Mouse (Mus musculus): ENCODE measurements around the gene Cib2.
"Not testable (repeated sequence)": the region's sequence is repeated elsewhere in the genome, so short reads cannot be mapped to it uniquely, and the experiment has no call there.

Gene Cib2

GRCm38 (mm10) chr9:54559771-54560471 is at the start of gene Cib2:
TSS of gene Cib2 (minus strand) at chr9:54560218.
- in situ Hi-C loops (cut with MboI, MseI) = no loop called here

DNA sequence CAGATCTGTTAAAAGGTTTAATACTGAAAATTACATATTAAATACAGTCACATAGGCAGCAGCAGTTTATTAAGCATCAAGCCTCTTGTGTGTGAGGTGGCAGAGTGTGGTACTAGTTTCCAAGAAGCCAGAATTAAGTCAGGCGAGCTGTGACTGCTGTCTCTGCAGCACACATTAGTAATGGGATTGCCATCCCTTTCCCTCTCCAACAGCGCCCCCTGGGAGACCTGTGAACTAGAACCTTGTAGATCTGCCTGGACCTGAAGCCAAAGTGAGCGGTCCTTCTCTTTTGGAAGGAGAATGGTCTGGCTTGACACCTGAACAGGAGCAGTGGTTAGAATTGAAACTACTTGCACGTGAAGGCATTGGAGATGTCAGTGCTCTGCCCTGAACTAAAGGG is 44.9 kb upstream of the Cib2 start:
- in situ Hi-C loops (cut with MboI, MseI) = no loop called here

DNA sequence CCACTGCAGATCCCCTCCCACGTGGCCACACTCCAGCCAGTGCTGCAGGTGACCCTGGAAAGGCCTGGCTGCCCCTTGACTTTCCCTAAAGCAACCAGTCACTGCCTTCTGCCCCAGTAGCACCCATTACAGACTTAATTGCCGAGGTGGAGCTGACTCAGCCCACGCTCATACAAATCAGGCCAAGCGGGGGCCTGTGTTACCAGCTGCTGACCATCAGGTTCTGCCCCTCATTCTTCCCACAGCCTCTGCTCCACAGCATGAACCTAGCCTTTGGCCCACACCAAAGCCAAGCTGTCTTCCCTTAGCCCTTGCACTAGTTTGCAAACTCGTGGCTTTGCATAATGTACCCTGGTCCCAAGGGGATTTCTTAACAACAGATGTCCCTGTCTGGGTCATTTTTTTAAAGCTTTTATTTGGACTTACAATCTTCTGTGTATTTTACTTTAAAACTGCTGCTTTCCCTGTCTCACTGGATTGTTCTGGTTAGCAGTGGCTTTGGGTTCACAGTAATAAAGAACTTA is 44.2 kb upstream of the Cib2 start:
- in situ Hi-C loops (cut with MboI, MseI) = no loop called here

GRCm38 (mm10) chr9:54602916-54603315 is 42.9 kb upstream of the Cib2 start:
- in situ Hi-C loops (cut with MboI, MseI) = no loop called here

GRCm38 (mm10) chr9:54602386-54602785 is 42.4 kb upstream of the Cib2 start:
- in situ Hi-C loops (cut with MboI, MseI) = no loop called here

DNA sequence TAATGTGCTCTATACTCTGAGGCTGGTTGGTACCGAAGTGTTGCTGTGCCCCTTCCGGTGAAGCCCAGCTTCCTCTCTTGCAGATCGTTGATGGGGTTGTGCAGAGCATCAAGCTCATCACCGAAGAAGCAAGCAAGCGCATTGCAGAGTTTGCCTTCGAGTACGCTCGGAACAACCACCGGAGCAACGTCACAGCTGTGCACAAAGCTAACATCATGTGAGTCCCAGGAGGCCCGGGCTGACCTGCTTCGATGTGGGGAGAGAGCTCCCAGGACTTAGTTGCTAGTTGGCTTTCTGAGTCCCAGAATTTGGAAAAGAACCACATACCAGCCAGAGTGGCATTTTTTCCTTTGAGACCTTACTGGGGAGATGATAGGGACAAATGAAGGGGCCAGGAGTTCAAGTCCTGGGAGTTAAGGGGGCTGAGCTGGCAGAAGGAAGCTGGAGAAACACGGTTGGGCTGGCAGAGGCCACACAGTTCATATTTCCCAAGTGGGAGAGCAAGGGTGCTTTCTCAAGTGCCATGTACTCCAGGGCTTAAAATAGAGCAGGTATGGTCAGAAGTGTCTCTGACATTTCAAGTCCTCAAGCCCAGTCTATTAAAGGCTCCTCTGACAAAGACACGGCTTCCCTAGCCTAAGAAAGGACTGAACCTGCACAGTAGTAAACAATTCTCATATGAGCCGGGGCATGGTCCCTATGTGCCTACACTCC is 36.9 kb upstream of the Cib2 start:
- in situ Hi-C loops (cut with MboI, MseI) = no loop called here

GRCm38 (mm10) chr9:54593652-54594051 is 33.6 kb upstream of the Cib2 start:
- in situ Hi-C loops (cut with MboI, MseI) = not testable (repeated sequence)

DNA sequence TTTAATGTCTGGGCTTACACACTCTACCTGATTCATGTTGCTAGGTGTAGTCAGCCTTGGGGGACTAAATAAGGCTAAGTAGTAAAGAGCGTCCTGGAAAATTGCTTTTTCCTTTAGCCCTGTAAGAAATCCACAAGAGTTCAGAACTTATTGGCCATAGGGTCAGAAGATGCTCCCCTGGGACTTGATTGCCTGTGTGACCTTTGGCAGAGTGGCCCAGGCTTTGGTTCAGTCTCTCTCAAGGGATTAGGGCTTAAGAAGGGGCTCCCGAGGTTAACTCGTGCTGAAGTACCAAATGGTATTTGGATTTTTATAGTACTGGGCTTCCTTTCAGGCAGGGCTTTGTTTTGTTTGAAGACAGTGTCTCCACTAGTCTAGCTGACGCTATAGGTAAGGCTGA is 27.8 kb upstream of the Cib2 start:
- in situ Hi-C loops (cut with MboI, MseI) = no loop called here

DNA sequence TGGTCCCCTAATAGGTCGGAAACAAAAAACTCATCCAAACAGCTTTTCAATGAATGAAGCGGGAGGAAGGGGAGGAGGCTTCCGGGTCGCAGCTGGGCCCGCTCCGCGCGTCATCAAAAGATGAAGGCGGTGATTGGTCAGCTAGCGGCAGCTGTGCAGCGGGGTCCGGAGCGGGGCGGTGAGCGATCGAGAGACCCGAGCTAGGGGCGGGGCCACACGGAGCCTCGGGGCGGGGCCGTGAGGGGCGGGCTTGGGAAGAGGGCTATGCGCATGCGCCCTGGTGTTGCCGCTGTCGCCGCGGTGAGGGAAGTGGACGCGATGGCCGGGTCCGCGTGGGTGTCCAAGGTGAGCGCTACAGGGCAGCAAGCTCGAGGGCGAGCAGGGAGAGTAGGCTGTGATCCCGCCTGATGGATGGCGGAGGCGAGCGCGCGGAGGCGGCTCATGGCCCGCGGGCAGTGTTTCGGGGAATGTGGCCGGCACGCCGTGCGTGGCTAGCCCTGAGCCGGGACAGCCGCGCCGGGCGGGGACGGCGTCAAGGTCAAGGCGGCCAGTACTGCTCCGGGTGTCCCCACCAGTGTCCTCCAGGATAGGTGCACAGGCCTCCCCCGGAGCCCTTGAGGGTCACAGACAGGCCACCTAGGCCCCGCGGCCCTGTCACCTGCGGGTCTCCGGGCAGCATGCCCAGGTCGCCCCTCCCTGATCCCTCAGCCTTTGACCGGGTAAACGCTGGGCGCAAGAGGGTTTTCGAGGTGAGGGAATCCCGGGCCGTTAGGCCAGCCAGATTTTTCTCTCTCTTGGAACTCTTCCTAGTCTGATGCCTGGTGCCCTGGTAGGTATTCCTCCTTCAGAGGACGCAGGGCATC is 26.4 kb upstream of the Cib2 start, which contains the start of gene Idh3a:
Gene Idh3a (plus strand): TSS at position 136 of the 863 bp plus-strand sequence.
- in situ Hi-C loops (cut with MboI, MseI) = no loop called here

GRCm38 (mm10) chr9:54585839-54586198 is 25.8 kb upstream of the Cib2 start:
- in situ Hi-C loops (cut with MboI, MseI) = no loop called here

GRCm38 (mm10) chr9:54584127-54584526 is 24.1 kb upstream of the Cib2 start:
- in situ Hi-C loops (cut with MboI, MseI) = not testable (repeated sequence)

GRCm38 (mm10) chr9:54583712-54584111 is 23.7 kb upstream of the Cib2 start:
- in situ Hi-C loops (cut with MboI, MseI) = no loop called here

GRCm38 (mm10) chr9:54571130-54571839 is 11.3 kb upstream of the Cib2 start:
- in situ Hi-C loops (cut with MboI, MseI) = no loop called here

DNA sequence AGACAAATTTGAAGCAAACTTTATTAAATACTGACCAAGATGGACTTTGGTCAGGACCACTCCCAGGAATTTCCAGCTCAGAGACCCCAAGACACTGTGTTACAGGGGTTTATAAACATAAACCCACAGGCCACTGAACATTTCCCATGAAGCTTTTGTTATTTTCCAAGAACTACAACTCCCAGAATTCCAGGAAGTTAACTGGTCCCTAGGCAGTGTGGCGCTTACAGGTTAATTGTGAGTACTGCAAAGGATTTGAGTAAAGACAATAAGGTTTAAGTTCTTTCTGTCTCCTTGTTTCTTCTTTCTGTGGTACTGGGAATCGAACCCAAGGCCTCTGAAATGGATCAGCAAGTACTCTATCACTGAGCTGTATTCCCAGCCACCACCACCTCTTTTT is 8.7 kb upstream of the Cib2 start:
- in situ Hi-C loops (cut with MboI, MseI) = no loop called here

DNA sequence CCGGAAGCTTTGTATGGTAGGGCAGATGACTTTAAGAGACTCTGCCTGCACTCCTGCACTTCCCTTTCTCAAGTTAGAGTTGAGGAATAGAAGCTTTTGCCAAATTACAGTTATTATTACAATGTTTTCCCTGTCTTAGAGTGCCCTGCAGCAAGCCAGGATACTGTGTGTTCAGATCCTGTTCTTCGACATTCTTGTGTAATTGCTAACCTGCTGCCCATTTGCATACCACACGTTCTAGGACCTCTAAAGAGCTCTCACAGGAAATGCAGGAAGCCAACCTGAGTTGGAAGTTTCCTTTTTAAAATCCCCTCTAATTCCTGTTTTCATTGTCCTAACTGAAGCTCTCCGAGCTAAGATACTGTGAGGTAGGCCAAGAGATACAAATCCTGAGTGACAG is 6.9 kb upstream of the Cib2 start:
- in situ Hi-C loops (cut with MboI, MseI) = no loop called here

- in situ Hi-C loops (cut with MboI, MseI) = no loop called here
Measured at GRCm38 (mm10) chr9:54560831-54561601, 998 bp upstream of the Cib2 start.

GRCm38 (mm10) chr9:54558731-54559130 is 1.3 kb downstream of the Cib2 start:
- in situ Hi-C loops (cut with MboI, MseI) = no loop called here

- in situ Hi-C loops (cut with MboI, MseI) = no loop called here
Measured at GRCm38 (mm10) chr9:54555044-54555443, 5.0 kb downstream of the Cib2 start.

- in situ Hi-C loops (cut with MboI, MseI) = no loop called here
Measured at GRCm38 (mm10) chr9:54552409-54552808, 7.6 kb downstream of the Cib2 start.

DNA sequence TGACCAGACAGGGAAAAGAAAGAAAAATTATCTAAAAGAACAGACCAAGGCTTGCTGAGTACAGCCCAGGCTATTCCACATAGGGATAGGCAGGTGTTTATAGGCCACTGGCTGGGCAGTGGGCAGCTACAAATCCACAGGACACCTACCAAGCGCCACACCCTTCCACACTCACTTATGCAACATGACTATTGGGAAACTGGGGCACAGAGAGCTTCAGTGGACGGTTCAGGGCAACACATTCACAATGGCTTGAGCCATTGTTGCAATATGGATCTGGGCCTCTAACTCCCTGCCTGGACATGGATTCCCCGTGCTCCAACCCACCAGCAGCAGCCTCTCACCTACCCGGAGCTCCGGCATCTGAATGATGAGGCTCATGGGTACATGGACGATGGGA is 10.6 kb downstream of the Cib2 start:
- in situ Hi-C loops (cut with MboI, MseI) = no loop called here

- in situ Hi-C loops (cut with MboI, MseI) = no loop called here
Measured at GRCm38 (mm10) chr9:54547536-54547935, 12.5 kb downstream of the Cib2 start.

All from T-helper 1 cell (primary cell).